ENCODE assay signal across 19 mouse cellular contexts in the genomic region with DNA sequence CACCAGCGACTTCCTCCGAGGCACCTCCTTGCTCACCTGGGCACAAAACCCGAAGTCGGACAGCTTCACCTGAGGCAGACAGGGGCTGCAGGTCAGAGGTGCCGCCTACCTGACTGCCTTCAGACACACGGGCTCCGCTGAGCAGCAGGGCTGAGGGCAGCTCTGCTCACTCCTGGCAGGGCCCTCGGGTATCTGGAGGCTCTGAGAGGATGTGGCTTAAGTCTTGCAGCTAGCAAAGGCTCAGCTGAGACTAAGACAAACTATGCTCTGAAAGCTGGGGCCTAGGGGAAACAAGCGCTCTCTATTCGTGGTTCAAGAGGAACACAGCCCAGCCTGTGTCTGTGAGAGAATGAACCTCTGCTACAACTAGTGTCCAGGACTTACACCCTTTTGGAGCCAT. TPM values are rescaled to one million over a fixed set of nuclear protein-coding genes. Genes with fewer than 3 reads are reported as not detected.
"Had no signal": no experiment of that assay in that cellular context is flagged by ENCODE, and none has a peak within 500 bp of the region (broad histone marks: within the 10 kb centered on the region; RNA-seq: fewer than 3 reads in every experiment).

No protein-coding gene starts in this region.

- ATAC-seq: intestine, embryonic 15.5 days; liver, embryonic 12.5 days; midbrain, embryonic 15.5 days had no signal

- H3K27me3 ChIP-seq: intestine, embryonic 15.5 days; limb, embryonic 15.5 days; liver, embryonic 12.5 days; megakaryocyte, embryonic 14.5 days; midbrain, embryonic 15.5 days; neural tube, embryonic 13.5 days had no signal

- H3K4me3 ChIP-seq: intestine, embryonic 15.5 days; left cerebral cortex, adult 2 months; limb, embryonic 15.5 days; liver, embryonic 12.5 days; megakaryocyte, embryonic 14.5 days; midbrain, embryonic 15.5 days; neural tube, embryonic 13.5 days had no signal

- H3K27ac ChIP-seq: intestine, embryonic 15.5 days; left cerebral cortex, adult 2 months; limb, embryonic 15.5 days; liver, embryonic 12.5 days; macrophage; midbrain, embryonic 15.5 days; neural tube, embryonic 13.5 days; stomach, postnatal 0 days had no signal

- H3K4me2 ChIP-seq: intestine, embryonic 15.5 days; limb, embryonic 15.5 days; liver, embryonic 12.5 days; lung, embryonic 14.5 days; midbrain, embryonic 11.5 days; midbrain, embryonic 15.5 days; neural tube, embryonic 13.5 days had no signal

- H3K4me1 ChIP-seq: midbrain, embryonic 15.5 days had no signal

- H3K9ac ChIP-seq: intestine, embryonic 15.5 days; limb, embryonic 15.5 days; liver, embryonic 12.5 days; lung, embryonic 14.5 days; midbrain, embryonic 15.5 days; neural tube, embryonic 13.5 days had no signal

- DNase-seq: kidney, adult 18-20 months; kidney, postnatal 10 days; kidney, postnatal 4 days; lung, embryonic 14.5 days; lung, postnatal 14 days; retina, postnatal 1 day had no signal

- H3K9me3 ChIP-seq: intestine, embryonic 15.5 days; limb, embryonic 15.5 days; liver, embryonic 12.5 days; megakaryocyte, embryonic 14.5 days; midbrain, embryonic 15.5 days; neural tube, embryonic 13.5 days had no signal

RNA-seq across cellular contexts. Expression of a gene that starts 13.8 kb away (rescaled TPM):
- polyA plus RNA-seq: intestine, embryonic 15.5 days; kidney, embryonic 14.5 days; limb, embryonic 11.5 days; liver, embryonic 12.5 days; liver, embryonic 16.5 days; lung, embryonic 14.5 days; macrophage; midbrain, embryonic 11.5 days; neural tube, embryonic 13.5 days had no signal

RNA-seq across cellular contexts. Expression of a gene that starts 20.2 kb away (rescaled TPM):
- polyA plus RNA-seq: kidney, embryonic 14.5 days; limb, embryonic 11.5 days; limb, embryonic 15.5 days; liver, embryonic 12.5 days; lung, embryonic 14.5 days; macrophage; midbrain, embryonic 11.5 days; midbrain, embryonic 15.5 days; neural tube, embryonic 13.5 days had no signal

RNA-seq across cellular contexts. Expression of a gene that starts 38.2 kb away (rescaled TPM):
- polyA plus RNA-seq: intestine, embryonic 15.5 days; kidney, embryonic 14.5 days; limb, embryonic 11.5 days; limb, embryonic 15.5 days; liver, embryonic 12.5 days; liver, embryonic 16.5 days; lung, embryonic 14.5 days; macrophage; midbrain, embryonic 11.5 days; midbrain, embryonic 15.5 days; neural tube, embryonic 13.5 days; stomach, postnatal 0 days had no signal
